Mouse (Mus musculus) neural tube, embryonic 14.5 days (tissue): ENCODE data around the gene Tmem98. TPM values are rescaled to one million over a fixed set of nuclear protein-coding genes. Genes with fewer than 3 reads are reported as not detected.

Source experiments
- ATAC-seq: fragments of 200-750 bp; cut with Nextera tagmentation; 2 replicates; pipeline ENCODE4 v1.8.0; 2017; ENCODE audit warnings: low read depth, mild to moderate bottlenecking, moderate TSS enrichment, moderate library complexity
- H3K27ac ChIP-seq: fragments of 300-500 bp; sonication (generic); 2 replicates; pipeline ENCODE4 v1.5.1; 2014; ENCODE audit warnings: low read depth, mild to moderate bottlenecking, control low read depth, low read length, moderate library complexity, mixed read lengths
- H3K27me3 ChIP-seq: fragments of 300-500 bp; sonication (generic); 2 replicates; pipeline ENCODE4 v1.6.1; 2014; ENCODE audit warnings: low read length; ENCODE audit not compliant: control insufficient read depth, insufficient read depth
- H3K36me3 ChIP-seq: fragments of 300-500 bp; sonication (generic); 2 replicates; pipeline ENCODE4 v1.6.1; 2014; ENCODE audit warnings: low read length, mixed read lengths; ENCODE audit not compliant: control insufficient read depth, insufficient read depth
- H3K4me1 ChIP-seq: fragments of 300-500 bp; sonication (generic); 2 replicates; pipeline ENCODE4 v1.6.1; 2014; ENCODE audit warnings: low read length; ENCODE audit not compliant: control insufficient read depth, insufficient read depth
- H3K4me2 ChIP-seq: fragments of 300-500 bp; sonication (generic); 2 replicates; pipeline ENCODE4 v1.6.1; 2014; ENCODE audit warnings: mild to moderate bottlenecking, low read depth, low read length, control low read depth
- H3K4me3 ChIP-seq: fragments of 300-500 bp; sonication (generic); 2 replicates; pipeline ENCODE4 v1.5.1; 2014; ENCODE audit warnings: low read depth, low read length, control low read depth, mixed read lengths
- H3K9ac ChIP-seq: fragments of 300-500 bp; sonication (generic); replicated peaks from 2 replicates; pipeline ENCODE4 v1.6.1; 2014; ENCODE audit warnings: low read depth, mild to moderate bottlenecking, control low read depth, low read length, mixed read lengths
- H3K9me3 ChIP-seq: fragments of 300-500 bp; sonication (generic); 2 replicates; pipeline ENCODE4 v1.6.1; 2016; ENCODE audit warnings: low read length; ENCODE audit not compliant: control insufficient read depth
- WGBS: fragments of 180-500 bp; shearing (Covaris S2); extraction: QIAGEN DNeasy Blood & Tissue Kit; methylation state at CpG from one replicate; pipeline ENCODE4 v1.1.7; 2014; 5-methylcytosine and 5-hydroxymethylcytosine counted together
- polyA plus RNA-seq: library from polyadenylated mRNA; unstranded; fragments of >200 nt; fragmentation: Nextera tagmentation; extraction: Ambion mirVana; gene quantifications from 2 replicates; pipeline ENCODE4 v1.2.1, GENCODE M21; 2014

The Tmem98 gene
- polyA plus RNA-seq, 1 experiment from 2014 or later = 12.1 TPM

DNA sequence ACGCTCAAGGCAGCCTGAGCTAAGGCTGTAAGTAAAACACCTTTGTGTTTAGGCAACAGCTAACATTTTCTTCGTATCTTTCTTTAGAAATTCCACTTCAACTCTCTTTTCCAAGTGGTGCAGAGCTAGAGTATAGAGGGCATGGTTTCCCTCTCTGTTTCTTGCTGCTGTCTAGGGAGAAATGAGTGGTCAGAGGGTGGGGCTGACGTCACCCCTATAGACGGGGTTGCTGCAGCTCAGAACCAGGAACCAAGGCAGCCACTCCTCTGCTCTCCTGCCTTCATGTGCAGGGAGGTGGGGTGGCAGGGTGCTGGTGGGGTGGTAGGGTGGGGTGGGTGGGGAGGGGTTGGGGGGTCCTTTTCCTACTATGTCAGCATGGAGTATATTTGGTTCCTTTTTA lies 25.9 kb downstream of the Tmem98 start:
- Histone ChIP-seq H3K27ac (no peak overlapping the region), H3K9me3 (no peaks in the 10 kb centered on the region), H3K36me3 (no peaks in the 10 kb centered on the region), H3K27me3 (no peaks in the 10 kb centered on the region), H3K4me1 (no peaks in the 10 kb centered on the region; the same call in 1 of the 2 replicates), H3K4me3 (no peak overlapping the region), H3K9ac (no peak overlapping the region), H3K4me2 (no peak overlapping the region)
- ATAC-seq = no peak
- 79% methylated on average over 4 of the region's 4 CpGs for WGBS

GRCm38 (mm10) chr11:80838724-80839123 lies 28.7 kb downstream of the Tmem98 start:
- WGBS = 84% methylated on average over 1 of the region's 1 CpGs
- no peaks in the 10 kb centered on the region for H3K27me3 ChIP-seq

GRCm38 (mm10) chr11:80843435-80843834 lies 33.5 kb downstream of the Tmem98 start:
- no peak for ATAC-seq
- Histone ChIP-seq H3K27ac (no peak overlapping the region), H3K9ac (no peak overlapping the region), H3K4me1 (no peaks in the 10 kb centered on the region), H3K4me3 (no peak overlapping the region), H3K4me2 (no peak overlapping the region), H3K36me3 (no peaks in the 10 kb centered on the region), H3K9me3 (no peaks in the 10 kb centered on the region), H3K27me3 (no peaks in the 10 kb centered on the region)
- 89% methylated on average over 2 of the region's 2 CpGs for WGBS

More at GRCm38 (mm10) chr11:80838724-80839123, 28.7 kb downstream of the Tmem98 start:
- Histone ChIP-seq H3K9ac (no peak overlapping the region), H3K9me3 (no peaks in the 10 kb centered on the region), H3K4me1 (no peaks in the 10 kb centered on the region), H3K36me3 (no peaks in the 10 kb centered on the region), H3K4me2 (no peak overlapping the region), H3K27ac (no peak overlapping the region), H3K4me3 (no peak overlapping the region)
- no peak for ATAC-seq

DNA sequence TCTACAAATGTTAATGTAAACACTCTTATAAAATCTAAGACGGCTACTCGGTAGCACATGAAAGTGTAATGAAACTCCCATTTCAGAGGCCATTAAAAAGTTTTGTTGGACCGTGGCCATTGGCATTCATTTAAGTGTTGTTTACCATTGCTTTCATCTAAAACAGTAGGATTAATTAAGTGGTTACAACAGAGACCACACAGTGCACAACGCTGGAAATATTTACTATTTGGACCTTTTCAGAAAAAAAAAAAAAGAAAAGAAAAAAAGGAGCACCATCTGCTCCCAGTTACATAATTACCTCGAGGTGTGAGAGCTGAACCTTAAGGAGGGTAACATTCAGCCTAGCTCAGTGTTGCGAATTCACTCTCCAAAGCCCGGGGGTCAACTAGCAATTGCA lies 35.5 kb downstream of the Tmem98 start:
- Histone ChIP-seq H3K4me1 (no peaks in the 10 kb centered on the region), H3K9me3 (no peaks in the 10 kb centered on the region), H3K27ac (no peak overlapping the region), H3K4me3 (no peak overlapping the region), H3K9ac (no peak overlapping the region), H3K36me3 (no peaks in the 10 kb centered on the region), H3K27me3 (no peaks in the 10 kb centered on the region), H3K4me2 (no peak overlapping the region)
- no peak for ATAC-seq
- 49% methylated on average over 7 of the region's 7 CpGs for WGBS

DNA sequence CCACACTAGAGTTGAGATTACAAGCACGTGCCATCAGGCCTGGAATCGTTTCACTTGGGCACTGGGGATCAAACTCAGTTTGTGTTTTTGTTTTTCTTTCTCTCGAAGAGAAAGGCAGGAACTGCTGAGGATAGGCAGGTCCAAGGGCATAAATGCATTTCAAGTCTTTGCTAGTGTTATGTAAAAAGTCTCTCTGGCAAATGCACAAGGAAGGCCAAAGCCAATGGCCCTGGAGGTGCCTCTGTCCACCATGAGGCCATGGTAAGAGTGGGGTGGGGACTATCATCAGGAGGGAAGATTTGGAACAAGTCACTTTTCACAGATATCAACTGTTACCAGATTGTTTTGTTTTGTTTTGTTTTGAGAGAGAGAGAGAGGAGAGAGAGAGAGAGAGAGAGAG lies 36.1 kb downstream of the Tmem98 start:
- Histone ChIP-seq H3K27ac (no peak overlapping the region), H3K4me1 (no peaks in the 10 kb centered on the region)

DNA sequence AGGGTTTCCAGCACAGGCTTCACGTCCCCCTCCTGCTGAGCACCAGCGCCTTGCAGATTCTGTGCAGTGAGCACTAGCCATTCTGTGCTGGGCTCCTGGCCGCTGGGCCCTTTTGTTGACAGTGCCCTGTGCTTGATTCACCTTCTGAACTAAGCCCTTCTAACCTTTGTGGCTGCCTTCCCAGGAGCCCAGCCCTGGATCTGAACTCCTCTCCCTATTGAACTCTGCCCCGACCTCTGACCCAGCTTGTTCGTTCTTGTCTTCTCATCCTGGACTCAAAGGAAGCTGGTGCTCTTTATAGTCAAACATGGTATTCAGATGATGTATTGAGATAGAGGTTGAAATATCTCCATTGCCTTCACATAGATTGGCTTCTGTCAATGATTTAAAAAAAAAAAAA lies 38.2 kb downstream of the Tmem98 start:
- Histone ChIP-seq H3K9ac (no peak overlapping the region), H3K27me3 (no peaks in the 10 kb centered on the region), H3K4me1 (no peaks in the 10 kb centered on the region), H3K9me3 (no peaks in the 10 kb centered on the region), H3K4me3 (no peak overlapping the region), H3K27ac (no peak overlapping the region), H3K4me2 (no peak overlapping the region), H3K36me3 (no peaks in the 10 kb centered on the region)
- WGBS = 51% methylated on average over 5 of the region's 5 CpGs
- ATAC-seq = no peak

More for the DNA sequence above, 36.1 kb downstream of the Tmem98 start:
- H3K4me3 ChIP-seq = no peak overlapping the region
- H3K36me3 ChIP-seq = no peaks in the 10 kb centered on the region
- 54% methylated on average over 3 of the region's 3 CpGs for WGBS
- no peaks in the 10 kb centered on the region for H3K27me3 ChIP-seq
- no peak overlapping the region for H3K4me2 ChIP-seq
- H3K9ac ChIP-seq = no peak overlapping the region
- no peaks in the 10 kb centered on the region for H3K9me3 ChIP-seq
- ATAC-seq = no peak

GRCm38 (mm10) chr11:80851859-80852258 lies 41.9 kb downstream of the Tmem98 start:
- H3K27me3 ChIP-seq = no peaks in the 10 kb centered on the region
- H3K9ac ChIP-seq = no peak overlapping the region
- H3K4me1 ChIP-seq = no peaks in the 10 kb centered on the region
- no peak for ATAC-seq
- no peaks in the 10 kb centered on the region for H3K36me3 ChIP-seq
- no peak overlapping the region for H3K4me3 ChIP-seq
- no peaks in the 10 kb centered on the region for H3K9me3 ChIP-seq
- no peak overlapping the region for H3K27ac ChIP-seq
- 52% methylated on average over 5 of the region's 5 CpGs for WGBS
- H3K4me2 ChIP-seq = no peak overlapping the region

DNA sequence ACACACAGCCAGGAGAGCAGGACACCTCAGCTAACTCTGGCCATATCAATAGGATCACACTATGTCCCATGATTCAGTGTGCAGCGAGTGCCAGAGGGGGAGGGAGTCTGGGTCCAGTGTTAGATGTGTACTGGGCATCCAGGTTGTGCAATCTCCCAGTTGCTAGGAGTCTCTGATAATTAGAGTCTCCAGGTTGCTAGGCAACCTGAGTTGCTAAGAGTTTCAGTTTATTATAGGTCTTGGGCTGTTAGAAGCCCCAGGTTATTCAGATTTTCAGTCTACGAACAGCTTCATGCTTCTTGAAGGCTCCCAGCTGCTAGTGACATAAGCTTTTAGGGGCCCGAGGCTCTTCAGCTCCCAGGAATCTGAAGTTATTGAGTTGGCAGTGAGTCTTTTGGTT lies 43.0 kb downstream of the Tmem98 start:
- no peaks in the 10 kb centered on the region for H3K36me3 ChIP-seq
- H3K4me2 ChIP-seq = no peak overlapping the region
- H3K9ac ChIP-seq = no peak overlapping the region
- ATAC-seq = no peak
- WGBS = 45% methylated on average over 3 of the region's 3 CpGs
- no peaks in the 10 kb centered on the region for H3K4me1 ChIP-seq
- H3K27ac ChIP-seq = no peak overlapping the region
- no peak overlapping the region for H3K4me3 ChIP-seq
- H3K9me3 ChIP-seq = no peaks in the 10 kb centered on the region
- no peaks in the 10 kb centered on the region for H3K27me3 ChIP-seq

GRCm38 (mm10) chr11:80854430-80854829 lies 44.5 kb downstream of the Tmem98 start:
- Histone ChIP-seq H3K27ac (no peak overlapping the region), H3K9ac (no peak overlapping the region), H3K36me3 (no peaks in the 10 kb centered on the region), H3K9me3 (no peaks in the 10 kb centered on the region), H3K4me3 (no peak overlapping the region), H3K27me3 (no peaks in the 10 kb centered on the region), H3K4me1 (no peaks in the 10 kb centered on the region), H3K4me2 (no peak overlapping the region)
- 86% methylated on average over 11 of the region's 11 CpGs for WGBS
- ATAC-seq = no peak

GRCm38 (mm10) chr11:80854908-80855307 lies 44.9 kb downstream of the Tmem98 start:
- H3K27me3 ChIP-seq = no peaks in the 10 kb centered on the region
- H3K9me3 ChIP-seq = no peaks in the 10 kb centered on the region
- H3K4me3 ChIP-seq = no peak overlapping the region
- H3K4me2 ChIP-seq = no peak overlapping the region
- H3K27ac ChIP-seq = no peak overlapping the region
- ATAC-seq = no peak
- H3K4me1 ChIP-seq = no peaks in the 10 kb centered on the region
- no peaks in the 10 kb centered on the region for H3K36me3 ChIP-seq
- 51% methylated on average over 7 of the region's 7 CpGs for WGBS
- H3K9ac ChIP-seq = no peak overlapping the region
